Comparison of ENCODE assay signal across 12 mouse cellular contexts in genomic region chr5:66319827-66320404, GRCm38 (mm10).
A peak's percentile ranks its signal among the peaks of the same experiment; 100 is the strongest.
DNase-seq lines count a peak whose midpoint lies in the region; ATAC-seq and TF ChIP-seq lines count a peak whose summit lies in the region.
"Had no signal": no experiment of that assay in that cellular context is flagged by ENCODE, and none has a peak within 500 bp of the region (broad histone marks: within the 10 kb centered on the region; RNA-seq: fewer than 3 reads in every experiment).

No protein-coding gene starts in this region.

- 0 out of 2 replicates have a peak overlapping the region, but pooled peaks have one; percentile 22 for H3K9ac ChIP-seq in heart, embryonic 11.5 days (ENCODE audit: low read depth, low read length)
- H3K9ac ChIP-seq in lung, embryonic 15.5 days: no peak overlapping the region
- no peak overlapping the region for H3K9ac ChIP-seq in hindbrain, embryonic 12.5 days
- no peak overlapping the region for H3K9ac ChIP-seq in midbrain, postnatal 0 days (replicated peaks; ENCODE audit: low read length, poor library complexity, severe bottlenecking)
- H3K9ac ChIP-seq: neural tube, embryonic 12.5 days; stomach, embryonic 15.5 days had no signal

- DNase-seq in heart, adult 11 months: no peak
- DNase-seq in lung, adult 18-20 months: no peak
- DNase-seq in midbrain, postnatal 0 days (ENCODE audit: low spot score): no peak
- DNase-seq in lung, postnatal 14 days: no peak
- DNase-seq: right cerebral cortex, adult 18-20 months had no signal

- H3K4me1 ChIP-seq in heart, embryonic 11.5 days (ENCODE audit: control insufficient read depth, insufficient read depth, low read length): peaks cover 29% of the 10 kb centered on the region
- H3K4me1 ChIP-seq in lung, embryonic 15.5 days: no peaks in the 10 kb centered on the region
- peaks cover 22% of the 10 kb centered on the region for H3K4me1 ChIP-seq in hindbrain, embryonic 12.5 days
- no peaks in the 10 kb centered on the region for H3K4me1 ChIP-seq in midbrain, postnatal 0 days (ENCODE audit: insufficient read depth, low read length)
- H3K4me1 ChIP-seq: stomach, embryonic 15.5 days had no signal

- ATAC-seq in heart, embryonic 11.5 days (replicated peaks; ENCODE audit: insufficient number of reproducible peaks, low FRiP score, low TSS enrichment): no peak
- ATAC-seq in lung, embryonic 15.5 days (ENCODE audit: borderline replicate concordance, extremely low read depth, low FRiP score, low TSS enrichment): no peak
- ATAC-seq in hindbrain, embryonic 12.5 days (ENCODE audit: low FRiP score): no peak
- ATAC-seq in midbrain, postnatal 0 days (ENCODE audit: low FRiP score): peak; percentile 41; the same call in 1 of the 2 replicates
- ATAC-seq in megakaryocyte progenitor cell, adult 5-6 weeks (replicated peaks; ENCODE audit: poor library complexity): no peak

- 47% methylated on average over 14 of the region's 14 CpGs for WGBS in heart, embryonic 11.5 days (ENCODE audit: insufficient replicate concordance)
- 48% methylated on average over 14 of the region's 14 CpGs for WGBS in lung, embryonic 15.5 days
- WGBS in hindbrain, embryonic 12.5 days: 32% methylated on average over 14 of the region's 14 CpGs
- 16% methylated on average over 14 of the region's 14 CpGs for WGBS in midbrain, postnatal 0 days

- no peaks in the 10 kb centered on the region for H3K36me3 ChIP-seq in heart, embryonic 11.5 days (ENCODE audit: control insufficient read depth, insufficient read depth, low read length)
- no peaks in the 10 kb centered on the region for H3K36me3 ChIP-seq in lung, embryonic 15.5 days
- peaks cover 3% of the 10 kb centered on the region; the same call in 1 of the 2 replicates for H3K36me3 ChIP-seq in hindbrain, embryonic 12.5 days
- no peaks in the 10 kb centered on the region for H3K36me3 ChIP-seq in midbrain, postnatal 0 days (ENCODE audit: insufficient read depth, low read length)
- H3K36me3 ChIP-seq: neural tube, embryonic 12.5 days; stomach, embryonic 15.5 days had no signal

- TF ChIP-seq CTCF in midbrain, postnatal 0 days (IDR thresholded peaks at IDR 0.05): no peak

- no peaks in the 10 kb centered on the region for H3K9me3 ChIP-seq in heart, embryonic 11.5 days (replicated peaks; ENCODE audit: control insufficient read depth, low read length)
- no peaks in the 10 kb centered on the region for H3K9me3 ChIP-seq in lung, embryonic 15.5 days
- no peaks in the 10 kb centered on the region for H3K9me3 ChIP-seq in hindbrain, embryonic 12.5 days (replicated peaks)
- no peaks in the 10 kb centered on the region for H3K9me3 ChIP-seq in midbrain, postnatal 0 days (ENCODE audit: low read length)
- H3K9me3 ChIP-seq: megakaryocyte, embryonic 14.5 days; neural tube, embryonic 12.5 days; stomach, embryonic 15.5 days had no signal

- peak overlapping the region; percentile 55 for H3K27ac ChIP-seq in heart, embryonic 11.5 days (ENCODE audit: low read depth, low read length)
- no peak overlapping the region for H3K27ac ChIP-seq in lung, embryonic 15.5 days
- H3K27ac ChIP-seq in hindbrain, embryonic 12.5 days: peak overlapping the region; percentile 73
- peak overlapping the region; percentile 7; the same call in 1 of the 2 replicates for H3K27ac ChIP-seq in midbrain, postnatal 0 days (ENCODE audit: low read depth, low read length)
- H3K27ac ChIP-seq: neural tube, embryonic 12.5 days; stomach, embryonic 15.5 days had no signal

- H3K4me2 ChIP-seq in heart, embryonic 11.5 days: peak overlapping the region; percentile 47
- 0 out of 2 replicates have a peak overlapping the region, but pooled peaks have one; percentile 8 for H3K4me2 ChIP-seq in lung, embryonic 15.5 days
- peak overlapping the region; percentile 19 for H3K4me2 ChIP-seq in hindbrain, embryonic 12.5 days (replicated peaks)
- H3K4me2 ChIP-seq in midbrain, postnatal 0 days (ENCODE audit: low read depth, low read length, poor library complexity, severe bottlenecking): no peak overlapping the region
- H3K4me2 ChIP-seq: neural tube, embryonic 12.5 days; stomach, embryonic 15.5 days had no signal

- no peak overlapping the region for H3K4me3 ChIP-seq in heart, embryonic 11.5 days (ENCODE audit: low read depth, low read length)
- no peak overlapping the region for H3K4me3 ChIP-seq in lung, embryonic 15.5 days
- H3K4me3 ChIP-seq in hindbrain, embryonic 12.5 days: no peak overlapping the region
- no peak overlapping the region for H3K4me3 ChIP-seq in midbrain, postnatal 0 days (ENCODE audit: low read depth, low read length)
- H3K4me3 ChIP-seq: megakaryocyte, embryonic 14.5 days; neural tube, embryonic 12.5 days; stomach, embryonic 15.5 days had no signal

- no peaks in the 10 kb centered on the region for H3K27me3 ChIP-seq in heart, embryonic 11.5 days (ENCODE audit: control insufficient read depth, insufficient read depth, low read length)
- H3K27me3 ChIP-seq in lung, embryonic 15.5 days: no peaks in the 10 kb centered on the region
- H3K27me3 ChIP-seq in hindbrain, embryonic 12.5 days: no peaks in the 10 kb centered on the region
- no peaks in the 10 kb centered on the region for H3K27me3 ChIP-seq in midbrain, postnatal 0 days (ENCODE audit: insufficient read depth, low read length)
- H3K27me3 ChIP-seq: megakaryocyte, embryonic 14.5 days; neural tube, embryonic 12.5 days; stomach, embryonic 15.5 days had no signal
